Mouse (Mus musculus) liver, embryonic 14.5 days (tissue): ENCODE results near the gene Lta.

Source experiments
- CTCF ChIP-seq: IDR thresholded peaks from 2 replicates; pipeline ENCODE4 v1.5.1; 2016; ENCODE audit warnings: antibody characterized with exemption, low read depth, control low read depth
- EP300 ChIP-seq: IDR thresholded peaks from 2 replicates; pipeline ENCODE4 v1.6.1; 2016; ENCODE audit warnings: antibody characterized with exemption, low read depth

- TF ChIP-seq CTCF, result no peak
- no peak for TF ChIP-seq EP300
Observed at GRCm38 (mm10) chr17:35162730-35163129, 42.4 kb downstream of the Lta start.
